Mouse (Mus musculus) testis, postnatal 14 days (tissue): ENCODE results near the gene Racgap1.

Experiments used
- DNase-seq: peaks from one replicate; pipeline ENCODE4 v3.0.0; 2021; ENCODE audit warnings: low spot score

The Racgap1 gene

GRCm38 (mm10) chr15:99664600-99665451 is 13.4 kb upstream of the Racgap1 start:
- DNase-seq: no peak

DNA sequence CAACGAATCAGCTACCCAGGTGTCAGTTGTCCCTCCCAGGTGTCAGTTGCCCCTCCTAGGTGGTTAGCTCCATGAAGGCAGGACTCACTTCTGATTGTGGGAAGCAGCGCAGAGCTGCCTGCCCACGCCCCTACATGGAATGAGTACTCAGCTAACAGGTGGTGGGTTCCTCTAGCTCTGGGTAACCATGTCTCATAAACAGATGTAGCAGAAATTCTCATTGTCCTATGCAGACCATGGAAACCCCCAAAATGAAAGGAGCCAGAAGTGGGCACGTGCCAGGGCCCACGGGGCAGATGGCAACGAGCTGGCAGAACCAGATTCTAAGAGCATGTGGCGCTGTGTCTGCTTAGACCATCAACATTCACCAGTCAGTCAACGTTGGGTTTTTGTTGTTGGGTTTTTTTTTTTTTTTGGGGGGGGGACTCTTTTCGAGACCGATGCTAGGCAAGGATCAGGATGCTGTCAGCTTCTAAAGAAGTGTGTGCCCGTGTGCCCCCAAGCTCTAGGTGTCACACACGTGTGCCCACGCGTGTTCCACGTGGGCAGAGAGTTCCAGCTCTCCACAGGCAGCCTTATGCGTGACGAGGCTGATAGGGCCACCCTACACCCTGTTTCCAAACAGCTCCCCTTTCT is 12.6 kb upstream of the Racgap1 start:
- DNase-seq: no peak

- no peak for DNase-seq
These were observed 10.9 kb upstream of the Racgap1 start for GRCm38 (mm10) chr15:99662371-99662770.

GRCm38 (mm10) chr15:99661121-99661830 is 9.8 kb upstream of the Racgap1 start:
- no peak for DNase-seq

GRCm38 (mm10) chr15:99658437-99658836 is 7.0 kb upstream of the Racgap1 start:
- no peak for DNase-seq

- no peak for DNase-seq
These were observed 4.5 kb upstream of the Racgap1 start for GRCm38 (mm10) chr15:99655956-99656355.

DNA sequence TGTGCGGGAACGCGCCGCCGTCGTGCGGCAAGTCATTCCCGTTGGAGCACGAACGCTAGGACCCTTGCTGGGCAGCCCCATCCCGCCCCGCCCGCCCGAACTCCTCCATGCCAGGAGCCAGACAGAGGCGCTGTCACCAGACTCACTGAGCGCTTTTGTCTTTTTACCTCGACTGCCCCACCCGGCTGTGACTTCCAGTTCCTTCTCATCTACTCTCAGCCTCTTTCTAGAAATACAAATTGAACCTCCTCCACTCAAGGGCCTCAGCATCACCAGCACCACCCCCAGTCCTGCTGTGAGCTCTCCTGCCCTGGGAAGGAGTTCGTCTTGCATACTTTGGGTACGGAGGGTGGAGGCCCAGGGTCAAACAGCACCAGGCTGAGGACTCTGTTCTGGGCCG is 2.4 kb upstream of the Racgap1 start:
- no peak for DNase-seq

DNA sequence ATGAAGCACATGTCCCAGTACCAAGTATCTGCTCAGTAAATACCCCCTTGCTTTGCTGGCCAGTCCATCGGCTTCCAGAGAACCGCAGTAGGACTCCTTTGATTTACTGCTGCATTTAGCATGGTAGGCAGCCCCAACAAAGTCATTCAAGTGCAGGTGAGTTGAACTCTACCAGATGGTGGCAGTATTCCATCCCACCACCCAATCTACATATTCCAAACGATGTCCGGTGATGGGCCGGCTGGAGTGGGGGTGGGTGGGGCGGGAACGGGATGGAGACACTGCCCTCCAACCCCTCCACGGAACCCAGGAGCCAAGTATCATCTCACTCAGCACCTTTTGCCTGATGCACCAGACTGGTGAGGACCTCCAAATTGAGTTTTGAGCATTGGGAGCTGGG is 1.8 kb upstream of the Racgap1 start:
- DNase-seq: no peak

GRCm38 (mm10) chr15:99651984-99652872 is 772 bp upstream of the Racgap1 start:
- DNase-seq: no peak

DNA sequence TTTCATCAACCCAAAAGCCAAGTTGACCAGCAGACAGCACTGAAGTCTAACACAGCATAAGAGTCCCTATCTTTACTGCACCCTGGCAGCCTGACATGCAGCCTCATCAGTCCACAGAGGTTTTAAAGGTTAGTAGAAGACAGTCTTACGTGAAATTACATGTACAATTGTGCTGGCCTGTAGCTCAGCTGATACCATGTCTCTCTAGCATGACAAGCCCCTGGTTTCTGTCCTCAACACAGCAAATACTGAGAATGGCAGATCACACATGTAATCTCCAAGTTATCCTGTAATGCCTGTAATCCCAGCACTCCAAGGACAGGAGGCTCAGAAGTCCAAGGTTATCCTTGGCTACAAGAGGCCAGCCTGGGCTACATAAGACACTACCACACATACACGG is 1.2 kb downstream of the Racgap1 start:
- DNase-seq: no peak

GRCm38 (mm10) chr15:99649067-99649761 is 2.2 kb downstream of the Racgap1 start:
- DNase-seq: no peak

- no peak for DNase-seq
These were observed 3.1 kb downstream of the Racgap1 start for GRCm38 (mm10) chr15:99648326-99648725.

GRCm38 (mm10) chr15:99644776-99645175 is 6.7 kb downstream of the Racgap1 start:
- DNase-seq: no peak

DNA sequence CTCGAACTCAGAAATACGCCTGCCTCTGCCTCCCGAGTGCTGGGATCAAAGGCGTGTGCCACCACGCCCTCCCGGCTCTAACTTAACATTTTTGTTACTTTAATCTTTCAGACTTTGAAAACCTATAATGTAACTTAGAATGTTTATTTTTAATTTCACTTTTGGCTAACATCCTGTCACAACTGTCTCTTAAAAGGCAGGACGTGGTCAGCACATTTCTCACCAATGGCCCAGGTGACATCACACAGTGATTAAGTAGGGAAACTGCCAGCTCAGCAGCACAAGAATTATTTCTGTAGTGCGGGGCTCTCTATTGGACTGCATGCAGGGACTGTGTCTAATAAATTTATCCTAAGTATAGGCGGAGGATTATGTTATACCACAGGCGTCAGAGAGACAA is 7.6 kb downstream of the Racgap1 start:
- no peak for DNase-seq

DNA sequence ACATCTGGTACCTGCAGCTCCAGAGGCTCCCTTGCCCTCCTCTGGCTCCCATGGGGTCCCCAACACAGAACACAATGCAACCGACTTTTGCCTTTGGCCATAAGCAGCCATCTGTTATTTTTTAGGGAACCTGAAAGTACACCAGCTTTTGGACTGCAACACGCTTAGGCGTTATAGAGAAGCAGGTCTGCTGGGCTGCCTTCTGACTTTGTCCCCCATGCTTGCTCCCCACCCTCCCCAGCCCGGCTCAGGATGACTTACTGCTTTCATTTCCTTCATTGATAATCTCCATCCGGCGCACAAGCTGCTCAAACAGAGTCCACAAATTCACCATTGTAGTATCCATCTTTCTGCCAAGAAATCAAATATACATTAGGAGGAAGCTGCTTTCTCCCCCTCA is 8.8 kb downstream of the Racgap1 start:
- DNase-seq: no peak

DNA sequence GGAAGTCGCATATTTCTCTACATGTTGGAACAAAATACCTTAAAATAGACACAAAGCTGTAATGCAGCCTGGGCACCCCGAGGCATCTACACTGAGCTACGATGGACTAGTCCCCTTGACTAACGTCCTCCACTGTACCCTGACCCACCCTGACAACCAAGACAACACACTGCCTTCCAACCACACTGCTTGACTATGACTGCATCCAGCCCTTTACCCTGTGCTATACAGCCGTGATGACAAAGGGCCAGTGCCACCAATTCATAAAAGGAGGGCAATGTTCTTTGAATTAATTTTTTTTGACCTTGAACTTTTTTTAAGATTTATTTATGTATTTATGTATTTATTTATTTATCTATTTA is 13.4 kb downstream of the Racgap1 start:
- DNase-seq: no peak

- no peak for DNase-seq
These were observed 13.9 kb downstream of the Racgap1 start for GRCm38 (mm10) chr15:99637405-99638123.

- DNase-seq: no peak
These were observed 16.8 kb downstream of the Racgap1 start for GRCm38 (mm10) chr15:99634702-99635101.

DNA sequence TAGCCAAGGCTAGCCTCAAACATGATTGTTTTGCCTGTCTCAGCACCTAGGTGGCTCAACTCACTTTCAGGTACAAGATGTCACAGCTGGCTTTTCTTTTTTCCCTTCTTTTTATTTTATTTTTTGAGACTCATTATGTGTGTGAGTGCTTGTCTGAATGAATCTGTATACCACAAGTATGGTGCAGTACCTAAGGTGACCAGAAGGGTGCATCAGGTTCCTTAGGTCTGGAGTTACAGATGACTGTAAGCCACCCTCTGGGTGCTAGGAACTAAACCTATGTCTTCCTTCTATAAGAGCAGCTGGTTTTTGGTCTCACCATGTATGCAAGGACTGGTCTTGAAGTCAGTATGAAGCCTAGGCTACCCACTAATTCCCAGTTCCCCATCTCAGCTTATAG is 19.8 kb downstream of the Racgap1 start:
- DNase-seq: no peak

GRCm38 (mm10) chr15:99622063-99622462 is 29.4 kb downstream of the Racgap1 start:
- no peak for DNase-seq

DNA sequence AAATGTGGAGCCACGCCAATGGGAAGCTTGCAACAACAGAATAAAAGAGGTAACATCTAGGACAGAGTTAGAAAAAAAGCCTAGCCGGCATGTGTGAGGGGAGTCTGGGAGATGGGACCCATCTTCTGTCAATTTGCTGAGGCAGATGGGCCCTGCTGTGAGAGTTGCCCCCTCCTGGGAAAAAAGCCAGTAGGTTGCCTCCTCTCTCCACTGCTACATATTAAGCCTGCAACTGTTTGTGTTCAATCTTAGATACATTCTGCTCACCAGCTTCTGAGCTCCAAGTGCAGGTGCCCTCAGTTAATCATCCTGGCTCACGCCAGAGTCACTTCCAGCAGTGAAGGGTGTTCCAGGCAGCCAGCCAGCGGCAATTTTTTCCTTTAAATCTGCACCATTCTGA is 31.6 kb downstream of the Racgap1 start:
- peak; percentile 29 for DNase-seq
